Mouse (Mus musculus): Measurements from ENCODE around the gene Znrf1.
"Not testable (repeated sequence)": the region's sequence is repeated elsewhere in the genome, so short reads cannot be mapped to it uniquely, and the experiment has no call there.

Znrf1 gene

GRCm38 (mm10) chr8:111536031-111536977, at the start of gene Znrf1:
Gene Znrf1 (plus strand): TSS chr8:111536097.
- peak in 1 of 2 experiments; percentile 48 for DNase-seq (ENCODE audit: low spot score in 2 of 2)

GRCm38 (mm10) chr8:111490034-111490591, 45.8 kb upstream of the Znrf1 start:
- no peak for DNase-seq (ENCODE audit: low spot score in 2 of 2)

- no peak for DNase-seq (ENCODE audit: low spot score in 2 of 2)
Measured at GRCm38 (mm10) chr8:111491191-111491590, 44.7 kb upstream of the Znrf1 start.

GRCm38 (mm10) chr8:111492508-111492907, 43.4 kb upstream of the Znrf1 start:
- DNase-seq (ENCODE audit: low spot score in 2 of 2) = no peak

GRCm38 (mm10) chr8:111493176-111493575, 42.7 kb upstream of the Znrf1 start:
- DNase-seq (ENCODE audit: low spot score in 2 of 2) = no peak

GRCm38 (mm10) chr8:111496326-111496725, 39.6 kb upstream of the Znrf1 start:
- DNase-seq (ENCODE audit: low spot score in 2 of 2) = no peak

GRCm38 (mm10) chr8:111498249-111498648, 37.6 kb upstream of the Znrf1 start:
- DNase-seq (ENCODE audit: low spot score in 2 of 2) = not testable (repeated sequence)

GRCm38 (mm10) chr8:111501724-111502464, 34.0 kb upstream of the Znrf1 start:
- DNase-seq (ENCODE audit: low spot score in 2 of 2) = no peak

GRCm38 (mm10) chr8:111508566-111508965, 27.3 kb upstream of the Znrf1 start:
- no peak for DNase-seq (ENCODE audit: low spot score in 2 of 2)

- DNase-seq (ENCODE audit: low spot score in 2 of 2) = no peak
Measured at GRCm38 (mm10) chr8:111509278-111509677, 26.6 kb upstream of the Znrf1 start.

GRCm38 (mm10) chr8:111510401-111510800, 25.5 kb upstream of the Znrf1 start:
- DNase-seq (ENCODE audit: low spot score in 2 of 2) = no peak

GRCm38 (mm10) chr8:111512941-111513340, 23.0 kb upstream of the Znrf1 start:
- no peak for DNase-seq (ENCODE audit: low spot score in 2 of 2)

GRCm38 (mm10) chr8:111513446-111513845, 22.5 kb upstream of the Znrf1 start:
- no peak for DNase-seq (ENCODE audit: low spot score in 2 of 2)

- DNase-seq (ENCODE audit: low spot score in 2 of 2) = no peak
Measured at GRCm38 (mm10) chr8:111516451-111517035, 19.4 kb upstream of the Znrf1 start.

GRCm38 (mm10) chr8:111517466-111517865, 18.4 kb upstream of the Znrf1 start:
- DNase-seq (ENCODE audit: low spot score in 2 of 2) = no peak

- peak; percentile 95 to 98 for DNase-seq (ENCODE audit: low spot score in 2 of 2)
Measured at GRCm38 (mm10) chr8:111521713-111522429, 14.0 kb upstream of the Znrf1 start, which contains the start of gene Wdr59. Gene Wdr59 (minus strand): TSS chr8:111522092.

- no peak for DNase-seq (ENCODE audit: low spot score in 2 of 2)
Measured at GRCm38 (mm10) chr8:111526403-111527024, 9.4 kb upstream of the Znrf1 start.

- no peak for DNase-seq (ENCODE audit: low spot score in 2 of 2)
Measured at GRCm38 (mm10) chr8:111527149-111527548, 8.7 kb upstream of the Znrf1 start.

GRCm38 (mm10) chr8:111528071-111528470, 7.8 kb upstream of the Znrf1 start:
- DNase-seq (ENCODE audit: low spot score in 2 of 2) = no peak

- DNase-seq (ENCODE audit: low spot score in 2 of 2) = no peak
Measured at GRCm38 (mm10) chr8:111531191-111531590, 4.7 kb upstream of the Znrf1 start.

GRCm38 (mm10) chr8:111531621-111532020, 4.3 kb upstream of the Znrf1 start:
- no peak for DNase-seq (ENCODE audit: low spot score in 2 of 2)
